Mouse (Mus musculus) 416B (cell line): ENCODE results near the gene Ddx25.

Experiments
- DNase-seq: peaks from one replicate; pipeline ENCODE4 v3.0.0; 2011; ENCODE audit warnings: low read depth

Gene Ddx25

DNA sequence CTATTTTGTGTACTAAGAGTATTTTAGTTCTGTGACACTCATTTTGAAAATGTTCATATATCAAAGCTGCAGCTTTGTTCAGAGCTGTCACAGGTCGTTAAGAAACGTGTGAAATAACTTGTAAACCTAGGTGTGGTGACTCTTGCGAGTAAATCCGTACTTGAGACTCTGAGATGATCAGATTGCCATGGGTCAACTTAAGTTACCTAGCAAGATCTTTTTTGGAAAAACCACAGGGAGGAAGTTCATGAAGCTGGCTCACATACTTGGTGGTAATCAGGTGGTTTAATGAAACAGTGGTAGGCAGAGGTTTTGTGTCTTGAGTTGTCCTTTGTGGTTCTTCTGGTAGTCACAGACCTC is 64.6 kb downstream of the Ddx25 start:
- DNase-seq = no peak

- DNase-seq = no peak
These were observed 65.1 kb downstream of the Ddx25 start for GRCm38 (mm10) chr9:35493033-35493732.

DNA sequence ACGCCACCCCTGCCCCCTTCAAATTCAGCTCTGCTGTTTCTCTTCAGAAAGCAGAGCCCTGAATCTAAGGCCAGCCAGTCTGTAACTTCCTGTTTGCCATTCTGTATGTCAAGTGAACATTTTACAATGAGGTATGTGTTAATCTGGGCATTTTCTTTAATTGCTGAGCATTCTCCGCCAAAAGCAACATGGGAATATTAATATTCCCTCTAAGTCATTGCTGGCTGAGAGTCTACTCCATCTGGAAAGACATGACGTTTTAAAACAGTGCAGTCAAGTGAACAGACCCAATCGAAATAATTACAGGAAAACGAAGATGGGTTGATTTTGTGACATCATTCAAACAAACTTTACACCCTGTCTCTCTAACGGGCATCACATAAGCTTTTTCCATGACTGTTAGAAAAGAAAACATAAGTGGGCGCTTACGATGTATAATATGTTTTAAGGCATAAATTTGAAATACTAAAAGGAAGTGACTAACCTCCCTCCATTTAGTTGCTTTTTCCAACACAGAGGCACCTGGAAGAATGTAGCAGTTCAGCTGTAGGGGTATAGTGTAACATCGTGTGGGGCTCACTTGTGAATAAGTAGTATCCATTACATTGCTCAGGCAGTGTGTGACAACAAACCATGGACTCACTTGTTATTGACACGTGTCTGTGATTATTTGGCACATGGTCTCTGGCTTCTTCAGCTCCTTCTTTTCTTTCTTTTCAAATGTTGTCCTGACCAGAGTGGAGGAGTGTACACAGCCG is 67.0 kb downstream of the Ddx25 start:
- peak; percentile 4 for DNase-seq

DNA sequence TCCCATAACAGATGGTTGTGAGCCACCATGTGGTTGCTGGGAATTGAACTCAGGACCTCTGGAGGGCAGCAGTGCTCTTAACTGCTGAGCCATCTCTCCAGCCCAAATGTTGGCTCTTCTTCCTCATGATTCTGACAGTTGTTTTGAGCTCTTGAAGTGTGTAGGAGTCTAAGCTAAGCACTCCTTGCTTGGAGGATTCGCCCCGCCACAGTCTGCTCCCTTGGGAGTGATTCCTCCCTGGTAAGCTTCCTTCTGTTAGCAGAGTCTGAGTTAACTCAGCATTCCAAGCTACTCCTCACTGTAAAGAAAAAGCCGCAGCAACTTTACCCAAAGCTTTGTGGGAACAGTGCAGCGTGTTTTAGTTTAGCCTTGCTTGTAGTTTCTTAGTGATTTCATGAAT is 69.8 kb downstream of the Ddx25 start:
- DNase-seq = no peak
